Mouse (Mus musculus) neural tube, embryonic 14.5 days (tissue): ENCODE measurements around the gene Trpm7. TPM values are rescaled to one million over a fixed set of nuclear protein-coding genes. Genes with fewer than 3 reads are reported as not detected.
A peak's percentile ranks its signal among the peaks of the same experiment; 100 is the strongest.

ENCODE experiments used
- ATAC-seq: fragments of 200-750 bp; cut with Nextera tagmentation; 2 replicates; pipeline ENCODE4 v1.8.0; 2017; ENCODE audit warnings: low read depth, mild to moderate bottlenecking, moderate TSS enrichment, moderate library complexity
- H3K27ac ChIP-seq: fragments of 300-500 bp; sonication (generic); 2 replicates; pipeline ENCODE4 v1.5.1; 2014; ENCODE audit warnings: low read depth, mild to moderate bottlenecking, control low read depth, low read length, moderate library complexity, mixed read lengths
- H3K27me3 ChIP-seq: fragments of 300-500 bp; sonication (generic); 2 replicates; pipeline ENCODE4 v1.6.1; 2014; ENCODE audit warnings: low read length; ENCODE audit not compliant: control insufficient read depth, insufficient read depth
- H3K36me3 ChIP-seq: fragments of 300-500 bp; sonication (generic); 2 replicates; pipeline ENCODE4 v1.6.1; 2014; ENCODE audit warnings: low read length, mixed read lengths; ENCODE audit not compliant: control insufficient read depth, insufficient read depth
- H3K4me1 ChIP-seq: fragments of 300-500 bp; sonication (generic); 2 replicates; pipeline ENCODE4 v1.6.1; 2014; ENCODE audit warnings: low read length; ENCODE audit not compliant: control insufficient read depth, insufficient read depth
- H3K4me2 ChIP-seq: fragments of 300-500 bp; sonication (generic); 2 replicates; pipeline ENCODE4 v1.6.1; 2014; ENCODE audit warnings: mild to moderate bottlenecking, low read depth, low read length, control low read depth
- H3K4me3 ChIP-seq: fragments of 300-500 bp; sonication (generic); 2 replicates; pipeline ENCODE4 v1.5.1; 2014; ENCODE audit warnings: low read depth, low read length, control low read depth, mixed read lengths
- H3K9ac ChIP-seq: fragments of 300-500 bp; sonication (generic); replicated peaks from 2 replicates; pipeline ENCODE4 v1.6.1; 2014; ENCODE audit warnings: low read depth, mild to moderate bottlenecking, control low read depth, low read length, mixed read lengths
- H3K9me3 ChIP-seq: fragments of 300-500 bp; sonication (generic); 2 replicates; pipeline ENCODE4 v1.6.1; 2016; ENCODE audit warnings: low read length; ENCODE audit not compliant: control insufficient read depth
- WGBS: fragments of 180-500 bp; shearing (Covaris S2); extraction: QIAGEN DNeasy Blood & Tissue Kit; methylation state at CpG from one replicate; pipeline ENCODE4 v1.1.7; 2014; 5-methylcytosine and 5-hydroxymethylcytosine counted together
- polyA plus RNA-seq: library from polyadenylated mRNA; unstranded; fragments of >200 nt; fragmentation: Nextera tagmentation; extraction: Ambion mirVana; gene quantifications from 2 replicates; pipeline ENCODE4 v1.2.1, GENCODE M21; 2014

Gene Trpm7
- polyA plus RNA-seq, 1 experiment from 2014 or later, result 41.8 TPM

GRCm38 (mm10) chr2:126792611-126793010, 83.4 kb downstream of the Trpm7 start:
- H3K27ac ChIP-seq, result no peak overlapping the region
- 80% methylated on average over 5 of the region's 5 CpGs for WGBS
- no peak overlapping the region for H3K4me3 ChIP-seq
- H3K9ac ChIP-seq, result no peak overlapping the region
- no peak overlapping the region for H3K4me2 ChIP-seq
- H3K27me3 ChIP-seq, result no peaks in the 10 kb centered on the region
- H3K4me1 ChIP-seq, result no peaks in the 10 kb centered on the region
- ATAC-seq, result no peak
- no peaks in the 10 kb centered on the region for H3K9me3 ChIP-seq
- peaks cover 47% of the 10 kb centered on the region for H3K36me3 ChIP-seq

- no peaks in the 10 kb centered on the region for H3K4me1 ChIP-seq
- WGBS, result 64% methylated on average over 9 of the region's 9 CpGs
- ATAC-seq, result peak; percentile 24; the same call in 1 of the 2 replicates
- peaks cover 12% of the 10 kb centered on the region for H3K36me3 ChIP-seq
- no peak overlapping the region for H3K27ac ChIP-seq
- H3K9ac ChIP-seq, result no peak overlapping the region
- H3K4me2 ChIP-seq, result no peak overlapping the region
- H3K9me3 ChIP-seq, result no peaks in the 10 kb centered on the region
- H3K27me3 ChIP-seq, result no peaks in the 10 kb centered on the region
- H3K4me3 ChIP-seq, result no peak overlapping the region
These were observed 88.2 kb downstream of the Trpm7 start for GRCm38 (mm10) chr2:126787721-126788342.

GRCm38 (mm10) chr2:126783370-126783769, 92.7 kb downstream of the Trpm7 start, which contains the start of gene Usp50:
Gene Usp50, minus strand, starts transcription at chr2:126783470.
- no peak for ATAC-seq
- 65% methylated on average over 4 of the region's 4 CpGs for WGBS
- no peak within 1 kb of the TSS for H3K27ac ChIP-seq
- H3K4me1 ChIP-seq, result no peaks in the 10 kb centered on the region
- no peak within 1 kb of the TSS for H3K4me3 ChIP-seq
- H3K4me2 ChIP-seq, result no peak within 1 kb of the TSS
- no peak within 1 kb of the TSS for H3K9ac ChIP-seq
- H3K36me3 ChIP-seq, result no peaks in the 10 kb centered on the region
- H3K27me3 ChIP-seq, result no peaks in the 10 kb centered on the region
- no peaks in the 10 kb centered on the region for H3K9me3 ChIP-seq

- Histone ChIP-seq H3K27ac (no peak overlapping the region), H3K27me3 (no peaks in the 10 kb centered on the region), H3K9ac (no peak overlapping the region), H3K4me1 (no peaks in the 10 kb centered on the region), H3K4me3 (no peak overlapping the region), H3K4me2 (no peak overlapping the region), H3K9me3 (no peaks in the 10 kb centered on the region), H3K36me3 (no peaks in the 10 kb centered on the region)
- 90% methylated on average over 3 of the region's 3 CpGs for WGBS
- no peak for ATAC-seq
These were observed 93.6 kb downstream of the Trpm7 start for GRCm38 (mm10) chr2:126782433-126782832.

- Histone ChIP-seq H3K4me1 (no peaks in the 10 kb centered on the region), H3K9me3 (no peaks in the 10 kb centered on the region), H3K9ac (no peak overlapping the region), H3K27ac (no peak overlapping the region), H3K4me2 (no peak overlapping the region), H3K36me3 (no peaks in the 10 kb centered on the region), H3K4me3 (no peak overlapping the region), H3K27me3 (no peaks in the 10 kb centered on the region)
- no peak for ATAC-seq
- WGBS, result 80% methylated on average over 1 of the region's 1 CpGs
These were observed 94.6 kb downstream of the Trpm7 start for GRCm38 (mm10) chr2:126781478-126781877.

GRCm38 (mm10) chr2:126780286-126780685, 95.7 kb downstream of the Trpm7 start:
- Histone ChIP-seq H3K36me3 (no peaks in the 10 kb centered on the region), H3K4me3 (no peak overlapping the region), H3K9ac (no peak overlapping the region), H3K4me2 (no peak overlapping the region), H3K4me1 (no peaks in the 10 kb centered on the region), H3K27ac (no peak overlapping the region), H3K9me3 (no peaks in the 10 kb centered on the region), H3K27me3 (no peaks in the 10 kb centered on the region)
- WGBS, result 93% methylated on average over 10 of the region's 10 CpGs
- no peak for ATAC-seq

GRCm38 (mm10) chr2:126778806-126779205, 97.2 kb downstream of the Trpm7 start:
- H3K27ac ChIP-seq, result no peak overlapping the region
- H3K4me2 ChIP-seq, result no peak overlapping the region
- no peaks in the 10 kb centered on the region for H3K4me1 ChIP-seq
- no peaks in the 10 kb centered on the region for H3K27me3 ChIP-seq
- H3K9me3 ChIP-seq, result no peaks in the 10 kb centered on the region
- ATAC-seq, result no peak
- H3K36me3 ChIP-seq, result no peaks in the 10 kb centered on the region
- 89% methylated on average over 4 of the region's 4 CpGs for WGBS
- H3K9ac ChIP-seq, result no peak overlapping the region
- H3K4me3 ChIP-seq, result no peak overlapping the region

- no peak overlapping the region for H3K9ac ChIP-seq
- H3K27ac ChIP-seq, result no peak overlapping the region
- H3K9me3 ChIP-seq, result no peaks in the 10 kb centered on the region
- H3K4me2 ChIP-seq, result no peak overlapping the region
- 74% methylated on average over 1 of the region's 1 CpGs for WGBS
- no peak for ATAC-seq
- no peaks in the 10 kb centered on the region for H3K27me3 ChIP-seq
- no peaks in the 10 kb centered on the region for H3K36me3 ChIP-seq
- no peak overlapping the region for H3K4me3 ChIP-seq
- H3K4me1 ChIP-seq, result no peaks in the 10 kb centered on the region
These were observed 99.6 kb downstream of the Trpm7 start for GRCm38 (mm10) chr2:126776416-126776815.

GRCm38 (mm10) chr2:126775951-126776350, 100.1 kb downstream of the Trpm7 start:
- Histone ChIP-seq H3K9ac (no peak overlapping the region), H3K9me3 (no peaks in the 10 kb centered on the region), H3K4me2 (no peak overlapping the region), H3K4me1 (no peaks in the 10 kb centered on the region), H3K27me3 (no peaks in the 10 kb centered on the region), H3K4me3 (no peak overlapping the region), H3K27ac (no peak overlapping the region), H3K36me3 (no peaks in the 10 kb centered on the region)
- no peak for ATAC-seq
- WGBS, result 72% methylated on average over 4 of the region's 4 CpGs
